ENCODE assay signal across 8 mouse cellular contexts in the genomic region with DNA sequence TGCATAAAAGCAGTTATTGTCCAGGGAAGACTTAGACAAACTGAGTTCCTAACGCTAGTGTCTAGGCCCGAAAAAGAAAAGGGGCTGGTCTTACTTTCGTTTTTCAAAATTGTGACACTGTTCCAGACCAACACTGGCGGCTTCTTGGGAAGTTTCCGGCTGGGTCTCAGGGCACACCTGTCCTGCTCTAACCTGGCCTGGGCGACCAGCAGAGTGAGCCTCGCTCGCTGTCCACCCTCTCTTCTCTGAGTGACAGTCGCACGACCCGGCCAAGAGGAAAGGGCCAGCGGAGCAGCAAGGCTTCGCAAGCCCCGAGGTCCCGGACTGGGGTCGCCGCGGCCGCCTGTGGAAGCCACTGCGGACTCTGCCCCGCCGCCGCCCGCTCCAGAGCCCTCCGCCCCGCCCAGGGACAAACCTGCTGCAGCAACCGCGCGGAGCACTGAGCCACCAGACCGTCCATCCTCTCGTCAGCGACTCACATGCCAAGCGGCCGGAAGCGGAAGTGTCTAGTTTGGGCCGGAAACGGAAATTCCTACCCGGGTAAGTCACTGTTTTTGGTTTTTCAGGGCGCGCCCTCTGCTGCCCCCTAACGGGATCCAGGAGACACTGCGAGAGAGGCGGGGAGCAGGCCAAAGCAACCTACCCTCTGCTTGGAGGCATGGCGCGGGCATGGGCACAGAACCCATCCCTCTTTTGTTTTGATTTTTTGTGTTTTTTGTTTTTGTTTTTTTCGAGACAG. TPM values are rescaled to one million over a fixed set of nuclear protein-coding genes. Genes with fewer than 3 reads are reported as not detected.
DNase-seq lines count a peak whose midpoint lies in the region; ATAC-seq and TF ChIP-seq lines count a peak whose summit lies in the region.

Rars (minus strand) TSS at position 485 of the 739 bp plus-strand sequence.

- peak within 1 kb of the TSS; percentile 20; the same call in 1 of the 2 replicates for H3K27ac ChIP-seq in heart, embryonic 12.5 days (ENCODE audit: poor library complexity, severe bottlenecking)
- H3K27ac ChIP-seq in kidney, postnatal 0 days: peak within 1 kb of the TSS; percentile 62
- peak within 1 kb of the TSS; percentile 4; the same call in 1 of the 2 replicates for H3K27ac ChIP-seq in liver, embryonic 11.5 days (ENCODE audit: low read depth, low read length)
- H3K27ac ChIP-seq in stomach, embryonic 14.5 days (ENCODE audit: low read length): no peak within 1 kb of the TSS; the same call in 1 of the 2 replicates

- WGBS in heart, embryonic 12.5 days: 2% methylated on average over 46 of the region's 46 CpGs
- WGBS in kidney, postnatal 0 days: 1% methylated on average over 45 of the region's 46 CpGs
- WGBS in liver, embryonic 11.5 days: 2% methylated on average over 46 of the region's 46 CpGs
- WGBS in stomach, embryonic 14.5 days: 1% methylated on average over 45 of the region's 46 CpGs

- peak; percentile 91 for TF ChIP-seq CTCF in kidney, postnatal 0 days (IDR thresholded peaks at IDR 0.05; ENCODE audit: low read depth)

- peak within 1 kb of the TSS; percentile 70 for H3K4me2 ChIP-seq in heart, embryonic 12.5 days
- H3K4me2 ChIP-seq in kidney, postnatal 0 days (ENCODE audit: low read length): peak within 1 kb of the TSS; percentile 60
- H3K4me2 ChIP-seq in liver, embryonic 11.5 days: peak within 1 kb of the TSS; percentile 83
- peak within 1 kb of the TSS; percentile 52 for H3K4me2 ChIP-seq in stomach, embryonic 14.5 days (replicated peaks; ENCODE audit: low read depth, low read length)

- DNase-seq in CD4-positive helper T cell, adult 2 months (ENCODE audit: low read depth, low spot score): peak; percentile 95
- DNase-seq in brain, embryonic 18.5 days (ENCODE audit: low read depth, low spot score): peak; percentile 81
- peak; percentile 97 for DNase-seq in kidney, postnatal 0 days (ENCODE audit: low spot score)
- peak; percentile 92 for DNase-seq in liver, embryonic 11.5 days (ENCODE audit: low spot score)
- peak; percentile 96 for DNase-seq in naive thymus-derived CD4-positive, alpha-beta T cell, adult 2 months (ENCODE audit: low read depth)

- peaks cover 22% of the 10 kb centered on the region for H3K36me3 ChIP-seq in heart, embryonic 12.5 days
- H3K36me3 ChIP-seq in kidney, postnatal 0 days (ENCODE audit: insufficient read depth, low read length): peaks cover 5% of the 10 kb centered on the region; the same call in 1 of the 2 replicates
- H3K36me3 ChIP-seq in liver, embryonic 11.5 days (ENCODE audit: control insufficient read depth, insufficient read depth, low read length): peaks cover 13% of the 10 kb centered on the region; the same call in 1 of the 2 replicates
- H3K36me3 ChIP-seq in stomach, embryonic 14.5 days (ENCODE audit: control insufficient read depth, insufficient read depth, low read length): peaks cover 13% of the 10 kb centered on the region

- H3K4me3 ChIP-seq in heart, embryonic 12.5 days: peak within 1 kb of the TSS; percentile 81
- H3K4me3 ChIP-seq in kidney, postnatal 0 days (replicated peaks; ENCODE audit: low read depth, low read length): peak within 1 kb of the TSS; percentile 69
- peak within 1 kb of the TSS; percentile 98 for H3K4me3 ChIP-seq in liver, embryonic 11.5 days (ENCODE audit: low read depth, low read length)
- peak within 1 kb of the TSS; percentile 80 for H3K4me3 ChIP-seq in stomach, embryonic 14.5 days (ENCODE audit: low read depth, low read length)

- ATAC-seq in erythroid progenitor cell, adult 5-6 weeks (replicated peaks; ENCODE audit: low FRiP score, poor library complexity, severe bottlenecking): peak; percentile 87
- ATAC-seq in heart, embryonic 12.5 days (ENCODE audit: insufficient number of reproducible peaks, low FRiP score): peak; percentile 84
- peak; percentile 86 for ATAC-seq in kidney, postnatal 0 days (replicated peaks; ENCODE audit: low FRiP score, low read depth)
- ATAC-seq in liver, embryonic 11.5 days (replicated peaks; ENCODE audit: low FRiP score): peak; percentile 87
- peak; percentile 83 for ATAC-seq in stomach, embryonic 14.5 days (ENCODE audit: insufficient number of reproducible peaks, insufficient read depth, low FRiP score, low read depth)

- H3K9me3 ChIP-seq in heart, embryonic 12.5 days (replicated peaks): no peaks in the 10 kb centered on the region
- H3K9me3 ChIP-seq in kidney, postnatal 0 days (replicated peaks; ENCODE audit: low read length): no peaks in the 10 kb centered on the region
- H3K9me3 ChIP-seq in liver, embryonic 11.5 days (ENCODE audit: control insufficient read depth, low read length): no peaks in the 10 kb centered on the region
- no peaks in the 10 kb centered on the region for H3K9me3 ChIP-seq in stomach, embryonic 14.5 days (ENCODE audit: control insufficient read depth, low read depth, low read length)

- H3K4me1 ChIP-seq in heart, embryonic 12.5 days (replicated peaks): peaks cover 17% of the 10 kb centered on the region
- no peaks in the 10 kb centered on the region for H3K4me1 ChIP-seq in kidney, postnatal 0 days (replicated peaks; ENCODE audit: insufficient read depth, low read length)
- H3K4me1 ChIP-seq in liver, embryonic 11.5 days (replicated peaks; ENCODE audit: control insufficient read depth, insufficient read depth, low read length): peaks cover 14% of the 10 kb centered on the region
- peaks cover 6% of the 10 kb centered on the region; the same call in 1 of the 2 replicates for H3K4me1 ChIP-seq in stomach, embryonic 14.5 days (ENCODE audit: control insufficient read depth, insufficient read depth, low read length)

- peak within 1 kb of the TSS; percentile 83 for H3K9ac ChIP-seq in heart, embryonic 12.5 days
- peak within 1 kb of the TSS; percentile 77 for H3K9ac ChIP-seq in kidney, postnatal 0 days (ENCODE audit: low read depth, low read length)
- peak within 1 kb of the TSS; percentile 90 for H3K9ac ChIP-seq in liver, embryonic 11.5 days (ENCODE audit: low read depth, low read length)
- H3K9ac ChIP-seq in stomach, embryonic 14.5 days (replicated peaks; ENCODE audit: low read depth, low read length): peak within 1 kb of the TSS; percentile 59

- H3K27me3 ChIP-seq in heart, embryonic 12.5 days (replicated peaks): no peaks in the 10 kb centered on the region
- H3K27me3 ChIP-seq in kidney, postnatal 0 days (ENCODE audit: insufficient read depth, low read length): no peaks in the 10 kb centered on the region
- no peaks in the 10 kb centered on the region for H3K27me3 ChIP-seq in liver, embryonic 11.5 days (replicated peaks; ENCODE audit: control insufficient read depth, insufficient read depth, low read length)
- no peaks in the 10 kb centered on the region for H3K27me3 ChIP-seq in stomach, embryonic 14.5 days (ENCODE audit: control insufficient read depth, insufficient read depth, low read length)

RNA-seq across cellular contexts. Expression of gene Rars, which starts in this region (rescaled TPM):
- total RNA-seq in erythroid progenitor cell, adult 5-6 weeks (2015; ENCODE audit: low replicate concordance): 30.6 and 35.6 TPM in 2 replicates
- total RNA-seq in erythroid progenitor cell, adult 5-6 weeks (2017; ENCODE audit: low replicate concordance): 21.6 and 36.3 TPM in 2 replicates
- polyA plus RNA-seq in heart, embryonic 12.5 days (2016; fragmentation: Nextera tagmentation; extraction: Ambion mirVana): 68.5 and 73.8 TPM in 2 replicates
- 67.9 and 72.1 TPM in 2 replicates for polyA plus RNA-seq in kidney, postnatal 0 days (2015; fragmentation: Nextera tagmentation; extraction: Ambion mirVana)
- 137 and 141 TPM in 2 replicates for polyA plus RNA-seq in liver, embryonic 11.5 days (2014; fragmentation: Nextera tagmentation; extraction: Ambion mirVana)
- polyA plus RNA-seq in stomach, embryonic 14.5 days (2014; fragmentation: Nextera tagmentation; extraction: Ambion mirVana): 79.2 and 84.8 TPM in 2 replicates
